Mouse (Mus musculus) adrenal gland, adult 2 months (tissue): ENCODE measurements around the gene Cenpt. TPM values are rescaled to one million over a fixed set of nuclear protein-coding genes. Genes with fewer than 3 reads are reported as not detected.

Experiments
- DNase-seq: peaks from one replicate; pipeline ENCODE4 v3.0.0; 2021
- polyA plus RNA-seq: library from polyadenylated mRNA; depleted of rRNA; stranded (reverse); fragments of >200 nt; gene quantifications from 2 replicates; pipeline ENCODE4 v1.2.3, GENCODE M21; 2012; rRNA removed
- total RNA-seq, 2 experiments: library from RNA; stranded (reverse); gene quantifications; 2 replicates each; pipeline ENCODE4 v1.2.3; 2021

Cenpt gene
- total and polyA plus RNA-seq, 3 experiments: 5.9 to 8.1 (median 6.7) TPM

- DNase-seq: no peak
Measured at GRCm38 (mm10) chr8:105805964-105806363, 47.1 kb downstream of the Cenpt start.

GRCm38 (mm10) chr8:105805346-105805745, 47.7 kb downstream of the Cenpt start:
- DNase-seq: no peak

GRCm38 (mm10) chr8:105804797-105805196, 48.3 kb downstream of the Cenpt start:
- DNase-seq: no peak

GRCm38 (mm10) chr8:105801153-105801904, 51.7 kb downstream of the Cenpt start:
- DNase-seq: no peak

- peak; percentile 86 for DNase-seq
Measured at GRCm38 (mm10) chr8:105799091-105799812, 53.8 kb downstream of the Cenpt start.

- no peak for DNase-seq
Measured at GRCm38 (mm10) chr8:105798408-105798807, 54.7 kb downstream of the Cenpt start.

- no peak for DNase-seq
Measured at GRCm38 (mm10) chr8:105795785-105796184, 57.3 kb downstream of the Cenpt start.

Other genes with a start within 250 kb of the Cenpt start
- gene Ripor1, start 248.0 kb downstream of the Cenpt start, total RNA-seq: 10 to 100 TPM; 23.2 to 37.3 TPM
- 29.8 and 33.0 TPM in 2 replicates for gene Ripor1, start 248.0 kb downstream of the Cenpt start, polyA plus RNA-seq
- 10 to 100 TPM; 51.5 to 53.4 TPM for gene Ctcf, start 216.7 kb downstream of the Cenpt start, total RNA-seq
- gene Ctcf, start 216.7 kb downstream of the Cenpt start, polyA plus RNA-seq: 14.5 and 15.6 TPM in 2 replicates
- 1 to 10 TPM; 2.3 to 2.4 TPM for gene Agrp, start 215.9 kb downstream of the Cenpt start, total RNA-seq
- 1.5 and 2.6 TPM in 2 replicates for gene Agrp, start 215.9 kb downstream of the Cenpt start, polyA plus RNA-seq
- 1 to 10 TPM; 2.0 to 2.9 TPM for gene Carmil2, start 167.0 kb downstream of the Cenpt start, total RNA-seq
- 3.3 and 4.2 TPM in 2 replicates for gene Carmil2, start 167.0 kb downstream of the Cenpt start, polyA plus RNA-seq
- 10 to 100 TPM; 21.7 to 28.7 TPM for gene Acd, start 152.2 kb downstream of the Cenpt start, total RNA-seq
- 39.9 and 41.9 TPM in 2 replicates for gene Acd, start 152.2 kb downstream of the Cenpt start, polyA plus RNA-seq
- 10 to 100 TPM; 11.0 to 14.7 TPM for gene Pard6a, start 152.1 kb downstream of the Cenpt start, total RNA-seq
- 20.2 and 21.3 TPM in 2 replicates for gene Pard6a, start 152.1 kb downstream of the Cenpt start, polyA plus RNA-seq
- not detected for gene 4933405L10Rik, start 145.6 kb downstream of the Cenpt start, total RNA-seq
- gene 4933405L10Rik, start 145.6 kb downstream of the Cenpt start, polyA plus RNA-seq: 0.10 TPM in 1 of 2 replicates, not detected in the other
- 1 to 10 TPM; 2.9 to 6.8 TPM for gene Enkd1, start 145.1 kb downstream of the Cenpt start, total RNA-seq
- 9.7 and 12.9 TPM in 2 replicates for gene Enkd1, start 145.1 kb downstream of the Cenpt start, polyA plus RNA-seq
- gene Gfod2, start 94.6 kb downstream of the Cenpt start, total RNA-seq: 10 to 100 TPM in 1 of 2 experiments, 1 to 10 TPM in 1; 7.8 to 14.2 TPM
- gene Gfod2, start 94.6 kb downstream of the Cenpt start, polyA plus RNA-seq: 8.1 and 9.6 TPM in 2 replicates
- gene Ranbp10, start 25.9 kb downstream of the Cenpt start, total RNA-seq: 10 to 100 TPM; 19.7 to 23.6 TPM
- 22.2 and 27.3 TPM in 2 replicates for gene Ranbp10, start 25.9 kb downstream of the Cenpt start, polyA plus RNA-seq
- gene Tsnaxip1, start 25.5 kb downstream of the Cenpt start, total RNA-seq: not detected
- gene Tsnaxip1, start 25.5 kb downstream of the Cenpt start, polyA plus RNA-seq: not detected in 2 replicates
- gene Thap11, start 1.9 kb upstream of the Cenpt start, total RNA-seq: 10 to 100 TPM; 31.7 to 38.0 TPM
- gene Thap11, start 1.9 kb upstream of the Cenpt start, polyA plus RNA-seq: 79.7 and 91.6 TPM in 2 replicates
- 10 to 100 TPM; 30.2 to 44.0 TPM for gene Nutf2, start 7.3 kb upstream of the Cenpt start, total RNA-seq
- 19.3 and 24.8 TPM in 2 replicates for gene Nutf2, start 7.3 kb upstream of the Cenpt start, polyA plus RNA-seq
- gene Edc4, start 27.6 kb upstream of the Cenpt start, total RNA-seq: 10 to 100 TPM; 33.8 to 35.9 TPM
- gene Edc4, start 27.6 kb upstream of the Cenpt start, polyA plus RNA-seq: 74.9 and 97.4 TPM in 2 replicates
- gene Nrn1l, start 40.3 kb upstream of the Cenpt start, total RNA-seq: 1 to 10 TPM; 1.3 to 1.6 TPM
- gene Nrn1l, start 40.3 kb upstream of the Cenpt start, polyA plus RNA-seq: 4.6 TPM in 2 replicates
- 10 to 100 TPM; 32.5 to 33.3 TPM for gene Pskh1, start 47.2 kb upstream of the Cenpt start, total RNA-seq
- gene Pskh1, start 47.2 kb upstream of the Cenpt start, polyA plus RNA-seq: 45.3 and 51.2 TPM in 2 replicates
- under 1 TPM; 0.73 to 0.84 TPM for gene Ctrl, start 80.6 kb upstream of the Cenpt start, total RNA-seq
- 1.1 and 2.0 TPM in 2 replicates for gene Ctrl, start 80.6 kb upstream of the Cenpt start, polyA plus RNA-seq
- 10 to 100 TPM; 77.0 to 79.0 TPM for gene Psmb10, start 85.2 kb upstream of the Cenpt start, total RNA-seq
- gene Psmb10, start 85.2 kb upstream of the Cenpt start, polyA plus RNA-seq: 156 and 174 TPM in 2 replicates
- 1 to 10 TPM; 1.3 to 2.9 TPM for gene Lcat, start 90.1 kb upstream of the Cenpt start, total RNA-seq
- 1.9 and 3.3 TPM in 2 replicates for gene Lcat, start 90.1 kb upstream of the Cenpt start, polyA plus RNA-seq
- 10 to 100 TPM; 40.2 to 60.5 TPM for gene Slc12a4, start 112.8 kb upstream of the Cenpt start, total RNA-seq
- gene Slc12a4, start 112.8 kb upstream of the Cenpt start, polyA plus RNA-seq: 62.4 and 63.2 TPM in 2 replicates
- not detected for gene Dpep3, start 126.2 kb upstream of the Cenpt start, total RNA-seq
- 0.21 TPM in 1 of 2 replicates, not detected in the other for gene Dpep3, start 126.2 kb upstream of the Cenpt start, polyA plus RNA-seq
- gene Dus2, start 138.1 kb upstream of the Cenpt start, total RNA-seq: 10 to 100 TPM; 13.6 to 19.6 TPM
- gene Dus2, start 138.1 kb upstream of the Cenpt start, polyA plus RNA-seq: 5.5 and 5.6 TPM in 2 replicates
- not detected for gene Dpep2nb, start 152.7 kb upstream of the Cenpt start, total RNA-seq
- gene Dpep2nb, start 152.7 kb upstream of the Cenpt start, polyA plus RNA-seq: not detected in 2 replicates
- gene Ddx28, start 158.6 kb upstream of the Cenpt start, total RNA-seq: 10 to 100 TPM; 16.1 to 17.3 TPM
- 12.5 and 13.2 TPM in 2 replicates for gene Ddx28, start 158.6 kb upstream of the Cenpt start, polyA plus RNA-seq
- 10 to 100 TPM; 35.2 to 70.0 TPM for gene Nfatc3, start 205.6 kb upstream of the Cenpt start, total RNA-seq
- gene Nfatc3, start 205.6 kb upstream of the Cenpt start, polyA plus RNA-seq: 14.9 and 20.6 TPM in 2 replicates